In the genomic region with DNA sequence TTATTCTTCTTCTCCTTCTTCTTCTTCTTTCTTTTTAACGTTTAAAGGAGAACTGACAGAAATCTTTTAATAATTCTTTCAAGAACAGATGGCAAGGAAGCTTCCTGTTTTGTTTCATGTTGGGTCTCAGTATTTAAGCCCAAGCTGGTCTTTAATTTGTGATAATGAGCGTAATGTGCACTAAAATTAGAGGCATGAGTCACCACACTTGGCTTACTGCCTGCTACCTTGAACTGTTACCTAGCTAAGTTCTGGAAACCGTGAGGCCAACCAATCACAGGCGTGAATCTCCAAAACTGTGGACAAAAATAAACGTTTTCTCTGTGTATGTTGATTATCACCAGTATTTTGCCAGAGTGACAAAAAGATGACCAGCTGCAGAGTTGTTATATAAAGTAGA, we compare ENCODE assay signal across 14 mouse cellular contexts. TPM values are rescaled to one million over a fixed set of nuclear protein-coding genes. Genes with fewer than 3 reads are reported as not detected.
DNase-seq lines count a peak whose midpoint lies in the region; ATAC-seq and TF ChIP-seq lines count a peak whose summit lies in the region.
"Had no signal": no experiment of that assay in that cellular context is flagged by ENCODE, and none has a peak within 500 bp of the region (broad histone marks: within the 10 kb centered on the region; RNA-seq: fewer than 3 reads in every experiment).

No protein-coding gene starts in this region.

- H3K9me3 ChIP-seq in liver, postnatal 0 days (ENCODE audit: low read length): no peaks in the 10 kb centered on the region
- H3K9me3 ChIP-seq in liver, embryonic 12.5 days (replicated peaks): no peaks in the 10 kb centered on the region
- no peaks in the 10 kb centered on the region for H3K9me3 ChIP-seq in midbrain, embryonic 10.5 days (replicated peaks)
- H3K9me3 ChIP-seq: G1E; hindbrain, embryonic 15.5 days; limb, embryonic 12.5 days; neural tube, embryonic 13.5 days had no signal

- peak; percentile 47 for ATAC-seq in liver, postnatal 0 days
- no peak for ATAC-seq in liver, embryonic 12.5 days
- no peak for ATAC-seq in monocyte, adult 5-6 weeks (replicated peaks; ENCODE audit: insufficient number of reproducible peaks, low FRiP score, low TSS enrichment, poor library complexity, severe bottlenecking)

- 41% methylated on average over 5 of the region's 5 CpGs for WGBS in liver, postnatal 0 days (ENCODE audit: insufficient replicate concordance)
- WGBS in liver, embryonic 12.5 days (ENCODE audit: insufficient replicate concordance): 46% methylated on average over 5 of the region's 5 CpGs
- 79% methylated on average over 5 of the region's 5 CpGs for WGBS in midbrain, embryonic 10.5 days

- no peaks in the 10 kb centered on the region for H3K27me3 ChIP-seq in liver, postnatal 0 days (ENCODE audit: insufficient read depth, low read length)
- H3K27me3 ChIP-seq in liver, embryonic 12.5 days (replicated peaks): no peaks in the 10 kb centered on the region
- peaks cover 13% of the 10 kb centered on the region; the same call in 1 of the 2 replicates for H3K27me3 ChIP-seq in midbrain, embryonic 10.5 days (ENCODE audit: low read depth, poor library complexity, severe bottlenecking)
- H3K27me3 ChIP-seq: limb, embryonic 12.5 days had no signal

- H3K36me3 ChIP-seq in liver, postnatal 0 days (replicated peaks; ENCODE audit: insufficient read depth, low read length): peaks cover 28% of the 10 kb centered on the region
- H3K36me3 ChIP-seq in liver, embryonic 12.5 days: no peaks in the 10 kb centered on the region
- H3K36me3 ChIP-seq in midbrain, embryonic 10.5 days: no peaks in the 10 kb centered on the region
- H3K36me3 ChIP-seq: G1E; hindbrain, embryonic 15.5 days; limb, embryonic 12.5 days; neural tube, embryonic 13.5 days had no signal

- no peak overlapping the region for H3K9ac ChIP-seq in liver, postnatal 0 days (replicated peaks)
- no peak overlapping the region for H3K9ac ChIP-seq in liver, embryonic 12.5 days
- H3K9ac ChIP-seq: hindbrain, embryonic 15.5 days; limb, embryonic 12.5 days; neural tube, embryonic 13.5 days had no signal

- no peak for TF ChIP-seq EP300 in liver, postnatal 0 days (IDR thresholded peaks at IDR 0.05; ENCODE audit: low read depth)

- no peak overlapping the region for H3K4me3 ChIP-seq in liver, postnatal 0 days (ENCODE audit: low read depth, low read length)
- H3K4me3 ChIP-seq in liver, embryonic 12.5 days: no peak overlapping the region
- no peak overlapping the region for H3K4me3 ChIP-seq in midbrain, embryonic 10.5 days
- H3K4me3 ChIP-seq: erythroblast, embryonic 14.5 days; hindbrain, embryonic 15.5 days; layer of hippocampus, adult 2 months; limb, embryonic 12.5 days; neural tube, embryonic 13.5 days had no signal

- H3K27ac ChIP-seq in liver, postnatal 0 days (ENCODE audit: low read depth): peak overlapping the region; percentile 66; the same call in 1 of the 2 replicates
- H3K27ac ChIP-seq in liver, embryonic 12.5 days: no peak overlapping the region
- H3K27ac ChIP-seq in midbrain, embryonic 10.5 days (replicated peaks): no peak overlapping the region
- H3K27ac ChIP-seq: hindbrain, embryonic 15.5 days; limb, embryonic 12.5 days; neural tube, embryonic 13.5 days had no signal

- no peak for DNase-seq in liver, postnatal 0 days
- peak; percentile 43 for DNase-seq in adrenal gland, adult 8-10 months
- DNase-seq in cerebellum, adult 8-10 months: peak; percentile 69
- DNase-seq in heart, postnatal 14 days: peak; percentile 31 to 63
- no peak for DNase-seq in midbrain, embryonic 10.5 days (ENCODE audit: low spot score)
- no peak for DNase-seq in gastrocnemius, postnatal 4 days (ENCODE audit: low spot score in 2 of 2)

- no peaks in the 10 kb centered on the region for H3K4me1 ChIP-seq in liver, postnatal 0 days (ENCODE audit: insufficient read depth)
- H3K4me1 ChIP-seq in liver, embryonic 12.5 days: peaks cover 20% of the 10 kb centered on the region
- H3K4me1 ChIP-seq in midbrain, embryonic 10.5 days: peaks cover 13% of the 10 kb centered on the region

- no peak for TF ChIP-seq CTCF in liver, postnatal 0 days (IDR thresholded peaks at IDR 0.05; ENCODE audit: low read depth)

- no peak overlapping the region for H3K4me2 ChIP-seq in liver, postnatal 0 days (ENCODE audit: low read depth, low read length)
- no peak overlapping the region for H3K4me2 ChIP-seq in liver, embryonic 12.5 days
- H3K4me2 ChIP-seq: hindbrain, embryonic 15.5 days; limb, embryonic 12.5 days; neural tube, embryonic 13.5 days had no signal

- intact Hi-C loops in heart, postnatal 14 days (cut with DNase I): loop anchor here (1.0 to 10.0 kb wide), 4 partner anchors 41 to 344 kb away; no protein-coding TSS in a partner anchor

RNA-seq across cellular contexts. Expression of gene Hsd17b13, which starts 21.5 kb away (rescaled TPM):
- 459 and 502 TPM in 2 replicates for polyA plus RNA-seq in liver, postnatal 0 days (2015; fragmentation: Nextera tagmentation; extraction: Ambion mirVana)
- polyA plus RNA-seq in liver, embryonic 12.5 days (2016; fragmentation: Nextera tagmentation; extraction: Ambion mirVana): 0.17 and 0.21 TPM in 2 replicates
- not detected for total RNA-seq in adrenal gland, adult 8-10 months (2022)
- not detected for total RNA-seq in heart, postnatal 14 days (2021)
- total RNA-seq in monocyte, adult 5-6 weeks (2017): 0.68 TPM in 1 of 3 replicates, not detected in the others
- polyA plus RNA-seq in midbrain, embryonic 10.5 days (2016; fragmentation: Nextera tagmentation; extraction: Ambion mirVana): not detected in 2 replicates
- under 1 TPM in 1 of 2 experiments, not detected in 1; 0.88 TPM for total RNA-seq in gastrocnemius, postnatal 4 days (2021)
- total RNA-seq: G1E; layer of hippocampus, adult 2 months had no signal
- polyA plus RNA-seq: erythroblast, embryonic 14.5 days; G1E; hindbrain, embryonic 15.5 days; limb, embryonic 12.5 days; neural tube, embryonic 13.5 days had no signal

RNA-seq across cellular contexts. Expression of gene Hsd17b11, which starts 23.0 kb away (rescaled TPM):
- 26.7 and 27.1 TPM in 2 replicates for polyA plus RNA-seq in liver, postnatal 0 days (2015; fragmentation: Nextera tagmentation; extraction: Ambion mirVana)
- 1.5 and 1.7 TPM in 2 replicates for polyA plus RNA-seq in liver, embryonic 12.5 days (2016; fragmentation: Nextera tagmentation; extraction: Ambion mirVana)
- 10 to 100 TPM; 77.7 to 87.8 (median 80.6) TPM for total RNA-seq in adrenal gland, adult 8-10 months (2022)
- total RNA-seq in heart, postnatal 14 days (2021): 10 to 100 TPM; 26.7 to 32.7 TPM
- total RNA-seq in monocyte, adult 5-6 weeks (2017): 90.1 to 135 TPM (median 123 TPM) in 3 replicates
- 1.3 and 1.6 TPM in 2 replicates for polyA plus RNA-seq in midbrain, embryonic 10.5 days (2016; fragmentation: Nextera tagmentation; extraction: Ambion mirVana)
- total RNA-seq in gastrocnemius, postnatal 4 days (2021): 10 to 100 TPM; 22.7 to 25.9 TPM

RNA-seq across cellular contexts. Expression of gene Nudt9, which starts 47.4 kb away (rescaled TPM):
- 48.5 and 48.7 TPM in 2 replicates for polyA plus RNA-seq in liver, postnatal 0 days (2015; fragmentation: Nextera tagmentation; extraction: Ambion mirVana)
- 86.3 and 88.9 TPM in 2 replicates for polyA plus RNA-seq in liver, embryonic 12.5 days (2016; fragmentation: Nextera tagmentation; extraction: Ambion mirVana)
- total RNA-seq in adrenal gland, adult 8-10 months (2022): 10 to 100 TPM; 50.5 to 60.0 (median 58.2) TPM
- total RNA-seq in heart, postnatal 14 days (2021): 10 to 100 TPM; 42.1 to 43.0 TPM
- 35.1 to 55.6 TPM (median 38.7 TPM) in 3 replicates for total RNA-seq in monocyte, adult 5-6 weeks (2017)
- polyA plus RNA-seq in midbrain, embryonic 10.5 days (2016; fragmentation: Nextera tagmentation; extraction: Ambion mirVana): 65.7 and 70.2 TPM in 2 replicates
- total RNA-seq in gastrocnemius, postnatal 4 days (2021): 10 to 100 TPM; 38.9 to 39.9 TPM

Comparison
In these comparisons a context has a peak if more than half of its experiments do, and no peak if none do; other contexts are left out.
1. DNase-seq: peak in adrenal gland, adult 8-10 months (single experiment), cerebellum, adult 8-10 months (single experiment) and heart, postnatal 14 days (2 of 2); none in liver, postnatal 0 days (single experiment), midbrain, embryonic 10.5 days (single experiment) and gastrocnemius, postnatal 4 days (0 of 2).